Mouse (Mus musculus) liver, adult (tissue): ENCODE results near the gene Pard3b.

Experiments used
- GATA4 ChIP-seq: IDR thresholded peaks from 2 replicates; pipeline ENCODE4 v1.6.1; 2014; ENCODE audit warnings: mild to moderate bottlenecking, low read length; ENCODE audit not compliant: insufficient replicate concordance

The Pard3b gene

GRCm38 (mm10) chr1:62591296-62592031 is 952.8 kb downstream of the Pard3b start:
- no peak for TF ChIP-seq GATA4

GRCm38 (mm10) chr1:62595401-62595800 is 956.8 kb downstream of the Pard3b start:
- no peak for TF ChIP-seq GATA4

GRCm38 (mm10) chr1:62597751-62598400 is 959.3 kb downstream of the Pard3b start:
- no peak for TF ChIP-seq GATA4

- TF ChIP-seq GATA4, result no peak
These were observed 959.9 kb downstream of the Pard3b start for GRCm38 (mm10) chr1:62598551-62598950.

GRCm38 (mm10) chr1:62618109-62618665 is 979.6 kb downstream of the Pard3b start:
- TF ChIP-seq GATA4, result no peak

- no peak for TF ChIP-seq GATA4
These were observed 980.8 kb downstream of the Pard3b start for GRCm38 (mm10) chr1:62619456-62619855.

GRCm38 (mm10) chr1:62622447-62622846 is 983.8 kb downstream of the Pard3b start:
- TF ChIP-seq GATA4, result no peak

GRCm38 (mm10) chr1:62624166-62624565 is 985.5 kb downstream of the Pard3b start:
- TF ChIP-seq GATA4, result no peak

- no peak for TF ChIP-seq GATA4
These were observed 986.2 kb downstream of the Pard3b start for GRCm38 (mm10) chr1:62624836-62625235.

- no peak for TF ChIP-seq GATA4
These were observed 986.7 kb downstream of the Pard3b start for GRCm38 (mm10) chr1:62625332-62625731.

- TF ChIP-seq GATA4, result no peak
These were observed 987.3 kb downstream of the Pard3b start for GRCm38 (mm10) chr1:62625819-62626505.

GRCm38 (mm10) chr1:62629952-62630351 is 991.3 kb downstream of the Pard3b start:
- no peak for TF ChIP-seq GATA4

GRCm38 (mm10) chr1:62631511-62632305 is 993.1 kb downstream of the Pard3b start:
- TF ChIP-seq GATA4, result no peak

- TF ChIP-seq GATA4, result no peak
These were observed 994.3 kb downstream of the Pard3b start for GRCm38 (mm10) chr1:62632886-62633285.

GRCm38 (mm10) chr1:62635203-62635602 is 996.6 kb downstream of the Pard3b start:
- no peak for TF ChIP-seq GATA4
